Mouse (Mus musculus): ENCODE data around the gene Frem3.

- TF ChIP-seq GATA1 (IDR thresholded peaks at IDR 0.05; ENCODE audit: borderline replicate concordance, low read length) = no peak
- no peak for TF ChIP-seq FLI1 (IDR thresholded peaks at IDR 0.05; ENCODE audit: low read length)
Observed at GRCm38 (mm10) chr8:80657639-80658038, 46.8 kb downstream of the Frem3 start.
